Mouse (Mus musculus): Measurements from ENCODE around the gene Foxg1.

DNA sequence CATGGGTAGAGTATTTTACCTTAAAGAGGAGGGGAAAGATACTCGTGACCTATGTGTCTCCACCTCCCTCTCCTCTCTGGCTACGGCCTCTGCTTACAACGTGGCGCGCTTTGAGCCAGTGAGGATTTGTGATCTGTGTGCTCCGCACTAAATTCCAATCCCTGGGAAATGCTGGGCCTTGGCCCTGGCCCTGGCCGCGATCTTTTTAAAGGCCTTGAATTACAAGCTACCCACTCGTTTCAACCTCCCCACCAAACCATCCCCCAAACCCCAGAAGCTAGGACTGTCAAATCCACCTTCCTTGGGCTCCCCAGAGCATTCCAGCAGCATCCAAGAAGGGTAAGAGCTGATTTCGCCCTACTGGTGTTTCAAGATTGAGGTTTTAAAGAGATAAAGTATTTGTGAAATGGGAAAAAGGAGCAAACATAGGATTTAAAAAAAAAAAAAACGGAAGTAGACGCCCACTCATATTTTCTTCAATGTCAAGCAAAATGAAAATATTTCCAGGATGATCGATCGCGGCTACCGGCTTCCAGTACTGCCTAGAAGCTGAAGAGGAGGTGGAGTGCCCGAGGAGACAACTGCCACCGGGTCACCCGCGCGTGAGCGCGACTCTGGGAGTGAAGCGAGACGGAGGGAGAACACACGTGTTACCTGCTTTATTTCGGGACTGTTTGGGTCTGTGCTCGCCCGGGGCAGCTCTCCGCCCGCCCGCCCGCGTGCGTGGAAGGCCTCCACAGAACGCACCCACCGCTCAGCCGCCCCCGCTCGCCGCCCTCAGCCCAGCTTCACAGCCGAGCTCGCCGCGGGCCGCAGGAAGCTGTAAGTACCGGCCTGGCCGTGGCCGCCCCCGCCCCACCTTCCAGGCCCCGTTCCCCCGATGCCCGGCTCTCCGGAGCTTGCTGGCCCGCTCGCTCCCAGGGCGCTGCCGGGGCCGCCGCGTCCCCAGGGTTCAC, at the start of gene Foxg1:
- TF ChIP-seq CTCF (IDR thresholded peaks at IDR 0.05; ENCODE audit: low read depth): no peak
- TF ChIP-seq EP300 (IDR thresholded peaks at IDR 0.05; ENCODE audit: low read depth): no peak

All from liver, postnatal 0 days (tissue).